Mouse (Mus musculus) forebrain, embryonic 10.5 days (tissue): ENCODE data around the gene Heg1. TPM values are rescaled to one million over a fixed set of nuclear protein-coding genes. Genes with fewer than 3 reads are reported as not detected.
A peak's percentile ranks its signal among the peaks of the same experiment; 100 is the strongest.

ENCODE experiments used
- DNase-seq: peaks from one replicate; pipeline ENCODE4 v3.0.0-alpha.2; 2017; ENCODE audit warnings: low spot score; ENCODE audit errors: extremely low spot score
- H3K27ac ChIP-seq: fragments of 300-500 bp; sonication (generic); 2 replicates; pipeline ENCODE4 v1.5.1; 2016; ENCODE audit warnings: mild to moderate bottlenecking
- H3K27me3 ChIP-seq: fragments of 300-500 bp; sonication (generic); 2 replicates; pipeline ENCODE4 v1.6.1; 2016; ENCODE audit warnings: mild to moderate bottlenecking; ENCODE audit not compliant: poor library complexity, severe bottlenecking
- H3K36me3 ChIP-seq: fragments of 300-500 bp; sonication (generic); replicated peaks from 2 replicates; pipeline ENCODE4 v1.6.1; 2016; ENCODE audit warnings: mild to moderate bottlenecking, moderate library complexity
- H3K4me1 ChIP-seq: fragments of 300-500 bp; sonication (generic); 2 replicates; pipeline ENCODE4 v1.6.1; 2016
- H3K4me3 ChIP-seq: fragments of 300-500 bp; sonication (generic); 2 replicates; pipeline ENCODE4 v1.5.1; 2016; ENCODE audit warnings: mild to moderate bottlenecking, moderate library complexity
- H3K9me3 ChIP-seq: fragments of 300-500 bp; sonication (generic); 2 replicates; pipeline ENCODE4 v1.6.1; 2016; ENCODE audit warnings: mild to moderate bottlenecking, moderate library complexity
- WGBS: fragments of 180-500 bp; shearing (Covaris S2); methylation state at CpG from one replicate; pipeline ENCODE4 v1.1.7; 2016; 5-methylcytosine and 5-hydroxymethylcytosine counted together
- polyA plus RNA-seq: library from polyadenylated mRNA; unstranded; fragments of >200 nt; fragmentation: Nextera tagmentation; extraction: Ambion mirVana; gene quantifications from 2 replicates; pipeline ENCODE4 v1.2.1, GENCODE M21; 2016

Gene Heg1
- polyA plus RNA-seq: 22.8 and 23.1 TPM in 2 replicates

- H3K27ac ChIP-seq: peak within 1 kb of the TSS; percentile 99
- no peaks in the 10 kb centered on the region; the same call in 1 of the 2 replicates for H3K27me3 ChIP-seq
- peak; percentile 72 for DNase-seq
- peaks cover 15% of the 10 kb centered on the region for H3K36me3 ChIP-seq
- H3K9me3 ChIP-seq: no peaks in the 10 kb centered on the region
- WGBS: under 1% methylated on average over 57 of the region's 57 CpGs
- peaks cover 72% of the 10 kb centered on the region for H3K4me1 ChIP-seq
- peak within 1 kb of the TSS; percentile 94 for H3K4me3 ChIP-seq
Measured at GRCm38 (mm10) chr16:33684162-33684702, at the start of gene Heg1. TSS of gene Heg1 (plus strand) at chr16:33684370.

DNA sequence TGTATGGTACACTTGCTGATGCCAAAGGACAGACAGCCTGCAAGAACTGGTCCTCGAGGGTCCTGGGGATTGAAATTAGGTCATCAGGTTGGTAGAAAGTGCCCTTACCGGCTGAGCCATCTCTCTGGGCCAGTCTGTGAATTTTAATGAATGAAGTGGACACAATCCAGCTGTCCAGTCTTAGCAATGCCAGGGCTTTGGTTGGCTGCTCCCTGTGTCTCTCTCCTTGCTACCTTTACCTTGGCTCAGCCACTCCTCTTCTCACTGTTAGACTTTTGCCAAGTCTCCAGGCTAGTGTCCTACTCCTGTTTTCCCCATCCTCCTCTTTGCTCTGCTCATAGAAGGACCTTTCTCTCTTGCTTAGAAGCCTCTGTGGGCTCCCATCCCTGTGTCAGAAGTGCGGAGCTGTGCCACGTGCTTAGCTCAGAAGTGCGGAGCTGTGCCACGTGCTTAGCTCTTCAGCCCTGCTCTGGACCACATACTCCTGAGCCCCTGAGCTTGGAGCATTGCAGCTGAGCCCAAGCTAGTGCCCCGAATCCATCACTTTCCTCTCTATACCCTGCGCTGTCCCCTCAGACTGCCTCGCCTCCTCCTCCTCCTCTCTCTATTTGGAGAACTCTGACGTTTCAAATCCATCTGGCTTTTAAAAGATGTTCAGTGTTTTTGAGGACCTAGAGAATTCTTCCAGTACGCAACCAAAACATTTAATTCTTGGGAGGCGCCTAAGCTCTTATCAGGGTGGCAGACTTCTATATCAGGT lies 48.2 kb upstream of the Heg1 start:
- Histone ChIP-seq H3K9me3 (no peaks in the 10 kb centered on the region), H3K4me3 (no peak overlapping the region), H3K36me3 (no peaks in the 10 kb centered on the region), H3K4me1 (no peaks in the 10 kb centered on the region), H3K27ac (no peak overlapping the region; the same call in 1 of the 2 replicates), H3K27me3 (no peaks in the 10 kb centered on the region)
- no peak for DNase-seq
- 86% methylated on average over 12 of the region's 12 CpGs for WGBS

- no peaks in the 10 kb centered on the region for H3K4me1 ChIP-seq
- 0 out of 2 replicates have a peak, but pooled peaks cover under 1% of the 10 kb centered on the region for H3K9me3 ChIP-seq
- no peak overlapping the region for H3K4me3 ChIP-seq
- no peak for DNase-seq
- no peak overlapping the region for H3K27ac ChIP-seq
- 82% methylated on average over 3 of the region's 3 CpGs for whole genome bisulfite sequencing
- H3K27me3 ChIP-seq: no peaks in the 10 kb centered on the region
- H3K36me3 ChIP-seq: no peaks in the 10 kb centered on the region
Measured at GRCm38 (mm10) chr16:33641779-33642178, 42.4 kb upstream of the Heg1 start.

DNA sequence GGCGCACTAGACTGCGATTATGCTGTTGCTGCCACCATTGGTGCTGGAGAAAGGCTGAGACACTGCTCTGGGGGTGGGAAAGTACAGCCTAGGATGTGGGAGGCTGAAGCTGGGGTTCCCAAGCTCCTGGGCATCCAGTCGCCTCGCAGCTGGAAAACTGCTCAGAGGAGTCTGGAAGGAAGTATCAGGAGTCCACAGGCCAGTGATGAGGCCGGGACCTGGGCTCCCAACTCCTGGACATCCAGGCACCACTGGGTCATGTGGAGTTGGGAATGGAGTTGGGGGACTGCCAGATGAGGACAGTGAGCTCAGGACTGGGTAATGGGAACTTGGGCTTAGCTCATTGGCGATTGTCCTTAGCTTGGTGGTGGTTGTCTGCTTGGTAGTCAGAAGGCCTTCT lies 31.1 kb upstream of the Heg1 start:
- H3K4me1 ChIP-seq: no peaks in the 10 kb centered on the region
- H3K27ac ChIP-seq: no peak overlapping the region
- no peaks in the 10 kb centered on the region for H3K36me3 ChIP-seq
- no peaks in the 10 kb centered on the region for H3K27me3 ChIP-seq
- H3K4me3 ChIP-seq: no peak overlapping the region
- 88% methylated on average over 6 of the region's 6 CpGs for WGBS
- DNase-seq: no peak
- H3K9me3 ChIP-seq: peaks cover 24% of the 10 kb centered on the region

GRCm38 (mm10) chr16:33655443-33655842 lies 28.7 kb upstream of the Heg1 start:
- WGBS: 95% methylated on average over 3 of the region's 3 CpGs
- Histone ChIP-seq H3K27ac (no peak overlapping the region), H3K27me3 (no peaks in the 10 kb centered on the region)

GRCm38 (mm10) chr16:33657191-33657590 lies 27.0 kb upstream of the Heg1 start:
- no peak overlapping the region for H3K27ac ChIP-seq
- DNase-seq: no peak
- no peaks in the 10 kb centered on the region for H3K36me3 ChIP-seq
- no peak overlapping the region for H3K4me3 ChIP-seq
- WGBS: 90% methylated on average over 3 of the region's 3 CpGs
- no peaks in the 10 kb centered on the region for H3K27me3 ChIP-seq
- H3K9me3 ChIP-seq: no peaks in the 10 kb centered on the region
- peaks cover 4% of the 10 kb centered on the region; the same call in 1 of the 2 replicates for H3K4me1 ChIP-seq

More at GRCm38 (mm10) chr16:33655443-33655842, 28.7 kb upstream of the Heg1 start:
- DNase-seq: no peak
- Histone ChIP-seq H3K4me3 (no peak overlapping the region), H3K36me3 (no peaks in the 10 kb centered on the region), H3K4me1 (peaks cover 4% of the 10 kb centered on the region; the same call in 1 of the 2 replicates), H3K9me3 (peaks cover 6% of the 10 kb centered on the region; the same call in 1 of the 2 replicates)

- peaks cover 4% of the 10 kb centered on the region; the same call in 1 of the 2 replicates for H3K4me1 ChIP-seq
- H3K9me3 ChIP-seq: no peaks in the 10 kb centered on the region
- WGBS: 98% methylated on average over 3 of the region's 3 CpGs
- no peak overlapping the region for H3K27ac ChIP-seq
- H3K36me3 ChIP-seq: no peaks in the 10 kb centered on the region
- no peak overlapping the region for H3K4me3 ChIP-seq
- no peaks in the 10 kb centered on the region for H3K27me3 ChIP-seq
- DNase-seq: no peak
Measured at GRCm38 (mm10) chr16:33658121-33658520, 26.0 kb upstream of the Heg1 start.

- Histone ChIP-seq H3K27me3 (no peaks in the 10 kb centered on the region), H3K4me1 (peaks cover 4% of the 10 kb centered on the region; the same call in 1 of the 2 replicates), H3K4me3 (no peak overlapping the region), H3K27ac (no peak overlapping the region), H3K9me3 (no peaks in the 10 kb centered on the region), H3K36me3 (no peaks in the 10 kb centered on the region)
- DNase-seq: no peak
- whole genome bisulfite sequencing: 90% methylated on average over 5 of the region's 5 CpGs
Measured at GRCm38 (mm10) chr16:33659521-33659920, 24.6 kb upstream of the Heg1 start.

GRCm38 (mm10) chr16:33660125-33660524 lies 24.0 kb upstream of the Heg1 start:
- no peaks in the 10 kb centered on the region for H3K9me3 ChIP-seq
- peaks cover 4% of the 10 kb centered on the region; the same call in 1 of the 2 replicates for H3K4me1 ChIP-seq
- no peak overlapping the region for H3K27ac ChIP-seq
- no peak for DNase-seq
- no peaks in the 10 kb centered on the region for H3K36me3 ChIP-seq
- H3K4me3 ChIP-seq: no peak overlapping the region
- 72% methylated on average over 5 of the region's 5 CpGs for WGBS
- no peaks in the 10 kb centered on the region for H3K27me3 ChIP-seq

- Histone ChIP-seq H3K4me1 (peaks cover 4% of the 10 kb centered on the region; the same call in 1 of the 2 replicates), H3K27me3 (no peaks in the 10 kb centered on the region), H3K9me3 (no peaks in the 10 kb centered on the region), H3K27ac (no peak overlapping the region), H3K4me3 (no peak overlapping the region), H3K36me3 (no peaks in the 10 kb centered on the region)
- WGBS: 96% methylated on average over 10 of the region's 10 CpGs
- DNase-seq: no peak
Measured at GRCm38 (mm10) chr16:33662841-33663240, 21.3 kb upstream of the Heg1 start.

DNA sequence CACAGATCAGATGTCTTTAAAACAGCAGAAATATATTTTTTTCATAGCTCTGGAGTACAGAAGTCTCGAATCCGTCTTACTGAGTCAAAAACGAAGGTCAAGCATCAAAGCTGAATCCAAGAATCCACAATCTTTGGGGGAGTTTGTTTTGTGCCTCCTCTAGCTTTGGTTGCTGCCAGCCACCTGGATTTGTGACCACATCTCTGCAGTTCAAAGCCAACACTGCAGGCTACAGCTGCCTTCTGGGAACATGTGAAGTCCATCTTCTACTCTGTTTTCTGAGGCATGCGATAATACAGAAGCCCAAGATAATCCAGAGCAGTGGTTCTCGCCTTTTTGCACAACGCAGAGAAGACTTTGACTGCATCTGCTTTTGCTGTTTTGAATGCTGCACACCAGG lies 17.9 kb upstream of the Heg1 start:
- no peaks in the 10 kb centered on the region for H3K9me3 ChIP-seq
- no peak for DNase-seq
- no peak overlapping the region for H3K4me3 ChIP-seq
- no peaks in the 10 kb centered on the region for H3K27me3 ChIP-seq
- H3K4me1 ChIP-seq: no peaks in the 10 kb centered on the region
- WGBS: 90% methylated on average over 6 of the region's 6 CpGs
- no peak overlapping the region for H3K27ac ChIP-seq
- H3K36me3 ChIP-seq: no peaks in the 10 kb centered on the region

GRCm38 (mm10) chr16:33666985-33667538 lies 17.1 kb upstream of the Heg1 start:
- H3K4me1 ChIP-seq: no peaks in the 10 kb centered on the region
- WGBS: 90% methylated on average over 4 of the region's 4 CpGs
- H3K27ac ChIP-seq: no peak overlapping the region
- H3K9me3 ChIP-seq: no peaks in the 10 kb centered on the region
- H3K4me3 ChIP-seq: no peak overlapping the region
- no peaks in the 10 kb centered on the region for H3K36me3 ChIP-seq
- no peak for DNase-seq
- no peaks in the 10 kb centered on the region for H3K27me3 ChIP-seq

DNA sequence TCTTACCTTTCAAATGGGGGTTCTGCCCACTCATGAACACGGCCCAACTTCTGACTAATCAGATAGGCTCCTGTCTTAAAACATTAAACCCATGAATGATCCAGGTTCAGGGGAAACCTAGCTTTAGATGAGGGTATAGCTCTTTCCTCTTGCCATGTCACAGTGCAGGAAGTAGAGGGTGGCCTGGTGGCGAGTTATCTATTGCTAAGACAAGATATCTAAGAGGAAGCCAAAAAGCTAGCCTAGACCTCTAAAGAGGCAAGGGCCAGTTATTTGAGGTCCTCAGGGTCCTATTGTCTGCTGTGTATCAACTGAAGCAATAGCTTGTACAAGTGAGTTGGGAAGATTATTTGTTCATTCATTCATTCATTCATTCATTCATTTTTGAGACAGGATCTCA lies 15.7 kb upstream of the Heg1 start:
- no peaks in the 10 kb centered on the region for H3K27me3 ChIP-seq

More for the DNA sequence above, 15.7 kb upstream of the Heg1 start:
- Histone ChIP-seq H3K9me3 (no peaks in the 10 kb centered on the region), H3K27ac (no peak overlapping the region), H3K36me3 (no peaks in the 10 kb centered on the region), H3K4me3 (no peak overlapping the region), H3K4me1 (0 out of 2 replicates have a peak, but pooled peaks cover under 1% of the 10 kb centered on the region)
- WGBS: 92% methylated on average over 2 of the region's 2 CpGs
- DNase-seq: no peak
